Mouse (Mus musculus) midbrain, embryonic 11.5 days (tissue): ENCODE results near the gene Mogs. TPM values are rescaled to one million over a fixed set of nuclear protein-coding genes. Genes with fewer than 3 reads are reported as not detected.

Experiments
- ATAC-seq: fragments of 200-750 bp; cut with Nextera tagmentation; 2 replicates; pipeline ENCODE4 v1.8.0; 2017; ENCODE audit warnings: moderate TSS enrichment, moderate library complexity; ENCODE audit not compliant: low FRiP score
- DNase-seq: peaks from one replicate; pipeline ENCODE4 v3.0.0; 2015; ENCODE audit warnings: low spot score; ENCODE audit errors: missing footprints
- H3K27ac ChIP-seq: fragments of 300-500 bp; sonication (generic); 2 replicates; pipeline ENCODE4 v1.5.1; 2014; ENCODE audit warnings: low read depth, low read length
- H3K27me3 ChIP-seq: fragments of 300-500 bp; sonication (generic); 2 replicates; pipeline ENCODE4 v1.6.1; 2014; ENCODE audit warnings: mild to moderate bottlenecking, low read length, moderate library complexity, mixed read lengths; ENCODE audit not compliant: control insufficient read depth, insufficient read depth
- H3K36me3 ChIP-seq: fragments of 300-500 bp; sonication (generic); 2 replicates; pipeline ENCODE4 v1.6.1; 2014; ENCODE audit warnings: mild to moderate bottlenecking, low read length, moderate library complexity, mixed read lengths; ENCODE audit not compliant: control insufficient read depth, insufficient read depth
- H3K4me1 ChIP-seq: fragments of 300-500 bp; sonication (generic); 2 replicates; pipeline ENCODE4 v1.6.1; 2014; ENCODE audit warnings: low read length; ENCODE audit not compliant: control insufficient read depth, insufficient read depth
- H3K4me2 ChIP-seq: fragments of 300-500 bp; sonication (generic); 2 replicates; pipeline ENCODE4 v1.6.1; 2014; ENCODE audit warnings: mild to moderate bottlenecking, moderate library complexity
- H3K4me3 ChIP-seq: fragments of 300-500 bp; sonication (generic); 2 replicates; pipeline ENCODE4 v1.5.1; 2014; ENCODE audit warnings: low read depth, low read length
- H3K9ac ChIP-seq: fragments of 300-500 bp; sonication (generic); 2 replicates; pipeline ENCODE4 v1.6.1; 2014; ENCODE audit warnings: low read length
- H3K9me3 ChIP-seq: fragments of 300-500 bp; sonication (generic); 2 replicates; pipeline ENCODE4 v1.6.1; 2016; ENCODE audit warnings: low read length; ENCODE audit not compliant: control insufficient read depth
- WGBS: fragments of 180-500 bp; shearing (Covaris S2); extraction: QIAGEN DNeasy Blood & Tissue Kit; methylation state at CpG from one replicate; pipeline ENCODE4 v1.1.7; 2014; 5-methylcytosine and 5-hydroxymethylcytosine counted together
- polyA plus RNA-seq: library from polyadenylated mRNA; unstranded; fragments of >200 nt; fragmentation: Nextera tagmentation; extraction: Ambion mirVana; gene quantifications from 2 replicates; pipeline ENCODE4 v1.2.1, GENCODE M21; 2014

Gene Mogs
- polyA plus RNA-seq, 1 experiment from 2014 or later = 23.4 TPM

- no peak for ATAC-seq
- Histone ChIP-seq H3K4me3 (no peak overlapping the region), H3K27me3 (no peaks in the 10 kb centered on the region), H3K36me3 (no peaks in the 10 kb centered on the region; the same call in 1 of the 2 replicates), H3K9ac (no peak overlapping the region), H3K27ac (no peak overlapping the region), H3K9me3 (no peaks in the 10 kb centered on the region), H3K4me2 (no peak overlapping the region), H3K4me1 (peaks cover 35% of the 10 kb centered on the region)
- no peak for DNase-seq
- WGBS = 88% methylated on average over 11 of the region's 11 CpGs
Measured at GRCm38 (mm10) chr6:83118369-83118768, 3.1 kb downstream of the Mogs start.

- no peaks in the 10 kb centered on the region for H3K9me3 ChIP-seq
- WGBS = 85% methylated on average over 14 of the region's 14 CpGs
- no peak for ATAC-seq
- no peak overlapping the region for H3K9ac ChIP-seq
- H3K4me2 ChIP-seq = no peak overlapping the region
- no peaks in the 10 kb centered on the region; the same call in 1 of the 2 replicates for H3K36me3 ChIP-seq
- no peak overlapping the region for H3K4me3 ChIP-seq
- H3K27me3 ChIP-seq = no peaks in the 10 kb centered on the region
- H3K27ac ChIP-seq = no peak overlapping the region; the same call in 1 of the 2 replicates
- DNase-seq = no peak
- peaks cover 39% of the 10 kb centered on the region for H3K4me1 ChIP-seq
Measured at GRCm38 (mm10) chr6:83118825-83119733, 3.8 kb downstream of the Mogs start.

GRCm38 (mm10) chr6:83119734-83120051 lies 4.4 kb downstream of the Mogs start:
- H3K27me3 ChIP-seq = no peaks in the 10 kb centered on the region
- peak overlapping the region; percentile 98 for H3K4me2 ChIP-seq
- H3K27ac ChIP-seq = no peak overlapping the region; the same call in 1 of the 2 replicates
- 70% methylated on average over 7 of the region's 7 CpGs for WGBS
- peak overlapping the region; percentile 79; the same call in 1 of the 2 replicates for H3K4me3 ChIP-seq
- H3K9me3 ChIP-seq = no peaks in the 10 kb centered on the region
- peak overlapping the region; percentile 96 for H3K9ac ChIP-seq
- H3K4me1 ChIP-seq = peaks cover 40% of the 10 kb centered on the region
- H3K36me3 ChIP-seq = no peaks in the 10 kb centered on the region; the same call in 1 of the 2 replicates
- DNase-seq (no peak), ATAC-seq (no peak)

GRCm38 (mm10) chr6:83120930-83121862 lies 5.9 kb downstream of the Mogs start, which contains the start of gene Wbp1:
Gene Wbp1 (minus strand): TSS chr6:83121559.
- Histone ChIP-seq H3K4me1 (peaks cover 39% of the 10 kb centered on the region), H3K4me3 (peak within 1 kb of the TSS; percentile 79), H3K9ac (peak within 1 kb of the TSS; percentile 98), H3K27ac (peak within 1 kb of the TSS; percentile 97), H3K27me3 (no peaks in the 10 kb centered on the region), H3K36me3 (no peaks in the 10 kb centered on the region; the same call in 1 of the 2 replicates), H3K9me3 (no peaks in the 10 kb centered on the region), H3K4me2 (peak within 1 kb of the TSS; percentile 98)
- peak; percentile 94 for ATAC-seq
- under 1% methylated on average over 38 of the region's 38 CpGs for WGBS
- DNase-seq = peak; percentile 97

GRCm38 (mm10) chr6:83121863-83122710 lies 6.8 kb downstream of the Mogs start:
- WGBS = 3% methylated on average over 46 of the region's 52 CpGs
- no peak for DNase-seq
- Histone ChIP-seq H3K4me1 (peaks cover 36% of the 10 kb centered on the region), H3K27me3 (no peaks in the 10 kb centered on the region), H3K27ac (peak overlapping the region; percentile 97), H3K36me3 (no peaks in the 10 kb centered on the region; the same call in 1 of the 2 replicates), H3K9ac (peak overlapping the region; percentile 98), H3K4me2 (peak overlapping the region; percentile 98), H3K9me3 (no peaks in the 10 kb centered on the region), H3K4me3 (peak overlapping the region; percentile 79)
- no peak for ATAC-seq

GRCm38 (mm10) chr6:83122961-83123360 lies 7.7 kb downstream of the Mogs start:
- H3K9me3 ChIP-seq = no peaks in the 10 kb centered on the region
- H3K4me3 ChIP-seq = peak overlapping the region; percentile 79; the same call in 1 of the 2 replicates
- H3K36me3 ChIP-seq = no peaks in the 10 kb centered on the region; the same call in 1 of the 2 replicates
- no peak overlapping the region for H3K27ac ChIP-seq
- H3K27me3 ChIP-seq = no peaks in the 10 kb centered on the region
- 86% methylated on average over 5 of the region's 5 CpGs for WGBS
- H3K4me2 ChIP-seq = peak overlapping the region; percentile 98
- DNase-seq = no peak
- H3K9ac ChIP-seq = no peak overlapping the region
- peaks cover 36% of the 10 kb centered on the region for H3K4me1 ChIP-seq
- no peak for ATAC-seq

GRCm38 (mm10) chr6:83124851-83125312 lies 9.6 kb downstream of the Mogs start:
- Histone ChIP-seq H3K4me1 (peaks cover 32% of the 10 kb centered on the region), H3K27ac (peak overlapping the region; percentile 48; the same call in 1 of the 2 replicates), H3K27me3 (no peaks in the 10 kb centered on the region), H3K9me3 (no peaks in the 10 kb centered on the region), H3K9ac (peak overlapping the region; percentile 80), H3K36me3 (no peaks in the 10 kb centered on the region), H3K4me2 (peak overlapping the region; percentile 85), H3K4me3 (peak overlapping the region; percentile 72)
- DNase-seq = peak; percentile 99
- WGBS = under 1% methylated on average over 30 of the region's 30 CpGs
- ATAC-seq = peak; percentile 1; the same call in 1 of the 2 replicates

GRCm38 (mm10) chr6:83125331-83125730 lies 10.0 kb downstream of the Mogs start, which contains the start of gene Ino80b:
Gene Ino80b (minus strand): TSS chr6:83125431.
- Histone ChIP-seq H3K27me3 (no peaks in the 10 kb centered on the region), H3K9ac (peak within 1 kb of the TSS; percentile 80), H3K4me3 (peak within 1 kb of the TSS; percentile 72), H3K4me2 (peak within 1 kb of the TSS; percentile 85), H3K9me3 (no peaks in the 10 kb centered on the region), H3K36me3 (no peaks in the 10 kb centered on the region), H3K27ac (peak within 1 kb of the TSS; percentile 48; the same call in 1 of the 2 replicates), H3K4me1 (peaks cover 27% of the 10 kb centered on the region)
- no peak for ATAC-seq
- WGBS = 30% methylated on average over 5 of the region's 5 CpGs
- DNase-seq = no peak
